Mouse (Mus musculus) hematopoietic stem cell, adult 5-6 weeks (primary cell): Measurements from ENCODE around the gene Casq2. TPM values are rescaled to one million over a fixed set of nuclear protein-coding genes. Genes with fewer than 3 reads are reported as not detected.
"Not testable (repeated sequence)": the region's sequence is repeated elsewhere in the genome, so short reads cannot be mapped to it uniquely, and the experiment has no call there.

Experiments
- ATAC-seq, 2 experiments: fragments of 125-278 bp in 1 of 2; replicated peaks in 1 of 2; 2 replicates each; pipeline ENCODE4 v1.8.0; 2016 to 2017; ENCODE audit warnings: inconsistent platforms in 2 of 2, mild to moderate bottlenecking in 2 of 2, moderate number of reproducible peaks in 2 of 2, low read depth in 1 of 2, moderate TSS enrichment in 1 of 2; ENCODE audit not compliant: low FRiP score in 2 of 2, poor library complexity in 2 of 2, severe bottlenecking in 2 of 2, insufficient read depth in 1 of 2, low TSS enrichment in 1 of 2
- total RNA-seq: library from RNA; stranded (forward); fragments of 172-1452, 232-1000 nt; gene quantifications from 2 replicates; pipeline ENCODE4 v1.2.3, GENCODE M21; 2017

The Casq2 gene
- total RNA-seq, 1 experiment from 2014 or later: not detected

GRCm38 (mm10) chr3:102146428-102146827 is 60.2 kb downstream of the Casq2 start:
- no peak for ATAC-seq

- ATAC-seq: no peak
These were observed 61.0 kb downstream of the Casq2 start for GRCm38 (mm10) chr3:102147189-102147588.

GRCm38 (mm10) chr3:102149941-102150340 is 63.7 kb downstream of the Casq2 start:
- no peak for ATAC-seq

- ATAC-seq: no peak
These were observed 65.6 kb downstream of the Casq2 start for GRCm38 (mm10) chr3:102151850-102152249.

- no peak for ATAC-seq
These were observed 66.3 kb downstream of the Casq2 start for GRCm38 (mm10) chr3:102152471-102152870.

GRCm38 (mm10) chr3:102152872-102153271 is 66.7 kb downstream of the Casq2 start:
- ATAC-seq: no peak

GRCm38 (mm10) chr3:102154107-102154506 is 67.9 kb downstream of the Casq2 start:
- ATAC-seq: no peak

- ATAC-seq: no peak
These were observed 70.5 kb downstream of the Casq2 start for GRCm38 (mm10) chr3:102156737-102157136.

- no peak for ATAC-seq
These were observed 71.4 kb downstream of the Casq2 start for GRCm38 (mm10) chr3:102157652-102158051.

GRCm38 (mm10) chr3:102158759-102159422 is 72.7 kb downstream of the Casq2 start:
- ATAC-seq: no peak

- 0 out of 4 replicates have a peak, but pooled peaks of 1 of the 2 experiments have one; percentile 14 for ATAC-seq
These were observed 73.5 kb downstream of the Casq2 start for GRCm38 (mm10) chr3:102159423-102160325.

GRCm38 (mm10) chr3:102163861-102164260 is 77.6 kb downstream of the Casq2 start:
- ATAC-seq: not testable (repeated sequence)

- no peak for ATAC-seq
These were observed 78.7 kb downstream of the Casq2 start for GRCm38 (mm10) chr3:102164911-102165310.

- peak; percentile 47 to 63; a peak in 2 of 4 replicates for ATAC-seq
These were observed 79.5 kb downstream of the Casq2 start for GRCm38 (mm10) chr3:102165536-102166286.

- ATAC-seq: no peak
These were observed 80.0 kb downstream of the Casq2 start for GRCm38 (mm10) chr3:102166287-102166620.

GRCm38 (mm10) chr3:102166794-102167193 is 80.6 kb downstream of the Casq2 start:
- ATAC-seq: no peak

GRCm38 (mm10) chr3:102167555-102168210 is 81.5 kb downstream of the Casq2 start:
- no peak for ATAC-seq
